Mouse (Mus musculus) spleen, postnatal 4 days (tissue): ENCODE data around the gene Prex1.

Source experiments
- DNase-seq, 2 experiments: peaks; one replicate each; pipeline ENCODE4 v3.0.0; 2022; ENCODE audit warnings: low spot score in 2 of 2

Gene Prex1

GRCm38 (mm10) chr2:166686917-166687316, 26.7 kb downstream of the Prex1 start:
- no peak for DNase-seq

- no peak for DNase-seq
Measured at GRCm38 (mm10) chr2:166685824-166686223, 27.8 kb downstream of the Prex1 start.

- no peak for DNase-seq
Measured at GRCm38 (mm10) chr2:166683885-166684544, 29.6 kb downstream of the Prex1 start.

GRCm38 (mm10) chr2:166682866-166683265, 30.8 kb downstream of the Prex1 start:
- no peak for DNase-seq

- no peak for DNase-seq
Measured at GRCm38 (mm10) chr2:166678959-166679759, 34.5 kb downstream of the Prex1 start.

GRCm38 (mm10) chr2:166676933-166677332, 36.7 kb downstream of the Prex1 start:
- no peak for DNase-seq

- DNase-seq, result no peak
Measured at GRCm38 (mm10) chr2:166676498-166676897, 37.1 kb downstream of the Prex1 start.

- DNase-seq, result no peak
Measured at GRCm38 (mm10) chr2:166675588-166676444, 37.8 kb downstream of the Prex1 start.

- DNase-seq, result no peak
Measured at GRCm38 (mm10) chr2:166674693-166675092, 38.9 kb downstream of the Prex1 start.

- DNase-seq, result no peak
Measured at GRCm38 (mm10) chr2:166673951-166674350, 39.7 kb downstream of the Prex1 start.

GRCm38 (mm10) chr2:166672171-166672965, 41.3 kb downstream of the Prex1 start:
- DNase-seq, result no peak

- DNase-seq, result no peak
Measured at GRCm38 (mm10) chr2:166671614-166672013, 42.0 kb downstream of the Prex1 start.

- no peak for DNase-seq
Measured at GRCm38 (mm10) chr2:166671019-166671418, 42.6 kb downstream of the Prex1 start.

- DNase-seq, result no peak
Measured at GRCm38 (mm10) chr2:166669922-166670321, 43.7 kb downstream of the Prex1 start.

GRCm38 (mm10) chr2:166667790-166668695, 45.6 kb downstream of the Prex1 start:
- DNase-seq, result no peak

GRCm38 (mm10) chr2:166666175-166666574, 47.5 kb downstream of the Prex1 start:
- DNase-seq, result no peak

- DNase-seq, result no peak
Measured at GRCm38 (mm10) chr2:166665244-166665922, 48.2 kb downstream of the Prex1 start.

GRCm38 (mm10) chr2:166664506-166664905, 49.1 kb downstream of the Prex1 start:
- DNase-seq, result no peak

- DNase-seq, result no peak
Measured at GRCm38 (mm10) chr2:166663250-166663961, 50.2 kb downstream of the Prex1 start.
